Mouse (Mus musculus): ENCODE measurements around the gene Hoxd11. TPM values are rescaled to one million over a fixed set of nuclear protein-coding genes. Genes with fewer than 3 reads are reported as not detected.

Hoxd11 gene
- polyA plus RNA-seq, 1 experiment from 2014 or later = not detected

- H3K27ac ChIP-seq (replicated peaks) = no peak overlapping the region
- no peak overlapping the region for H3K4me3 ChIP-seq
- 4% methylated on average over 19 of the region's 19 CpGs for WGBS
- H3K9me3 ChIP-seq = no peaks in the 10 kb centered on the region
- H3K4me1 ChIP-seq = peaks cover 9% of the 10 kb centered on the region
- H3K36me3 ChIP-seq = no peaks in the 10 kb centered on the region
- H3K27me3 ChIP-seq = peaks cover 98% of the 10 kb centered on the region
- ATAC-seq (replicated peaks) = no peak
- H3K4me2 ChIP-seq (replicated peaks) = no peak overlapping the region
- H3K9ac ChIP-seq (replicated peaks) = no peak overlapping the region
Measured at GRCm38 (mm10) chr2:74713239-74714150, 34.1 kb downstream of the Hoxd11 start.

- Histone ChIP-seq H3K9ac (replicated peaks) (no peak overlapping the region), H3K27me3 (peaks cover 98% of the 10 kb centered on the region), H3K4me3 (no peak overlapping the region), H3K4me1 (peaks cover 9% of the 10 kb centered on the region), H3K4me2 (replicated peaks) (no peak overlapping the region), H3K9me3 (no peaks in the 10 kb centered on the region), H3K27ac (replicated peaks) (no peak overlapping the region), H3K36me3 (no peaks in the 10 kb centered on the region)
- ATAC-seq (replicated peaks) = no peak
- 4% methylated on average over 18 of the region's 18 CpGs for WGBS
Measured at GRCm38 (mm10) chr2:74714156-74714789, 34.9 kb downstream of the Hoxd11 start.

- H3K4me3 ChIP-seq = no peak overlapping the region
Measured at GRCm38 (mm10) chr2:74714881-74715280, 35.5 kb downstream of the Hoxd11 start.

GRCm38 (mm10) chr2:74715504-74716241 is 36.3 kb downstream of the Hoxd11 start:
- Histone ChIP-seq H3K36me3 (no peaks in the 10 kb centered on the region), H3K9me3 (no peaks in the 10 kb centered on the region), H3K9ac (replicated peaks) (no peak overlapping the region), H3K4me1 (peaks cover 9% of the 10 kb centered on the region), H3K27ac (replicated peaks) (no peak overlapping the region), H3K4me3 (peak overlapping the region; percentile 18; the same call in 1 of the 2 replicates), H3K4me2 (replicated peaks) (peak overlapping the region; percentile 35; the same call in 1 of the 2 replicates), H3K27me3 (peaks cover 98% of the 10 kb centered on the region)
- 2% methylated on average over 26 of the region's 26 CpGs for WGBS
- peak; percentile 63 for ATAC-seq (replicated peaks)

More at GRCm38 (mm10) chr2:74714881-74715280, 35.5 kb downstream of the Hoxd11 start:
- Histone ChIP-seq H3K27ac (replicated peaks) (no peak overlapping the region), H3K36me3 (no peaks in the 10 kb centered on the region), H3K4me1 (peaks cover 9% of the 10 kb centered on the region), H3K9ac (replicated peaks) (no peak overlapping the region), H3K27me3 (peaks cover 98% of the 10 kb centered on the region), H3K9me3 (no peaks in the 10 kb centered on the region), H3K4me2 (replicated peaks) (no peak overlapping the region)
- WGBS = under 1% methylated on average over 14 of the region's 14 CpGs
- no peak; the same call in 1 of the 2 replicates for ATAC-seq (replicated peaks)

- peaks cover 2% of the 10 kb centered on the region; the same call in 1 of the 2 replicates for H3K4me1 ChIP-seq
- no peak overlapping the region for H3K27ac ChIP-seq (replicated peaks)
- H3K36me3 ChIP-seq = no peaks in the 10 kb centered on the region
- no peak overlapping the region for H3K4me3 ChIP-seq
- no peak overlapping the region for H3K4me2 ChIP-seq (replicated peaks)
- no peak overlapping the region for H3K9ac ChIP-seq (replicated peaks)
- 6% methylated on average over 2 of the region's 2 CpGs for WGBS
- H3K27me3 ChIP-seq = peaks cover 99% of the 10 kb centered on the region
- H3K9me3 ChIP-seq = no peaks in the 10 kb centered on the region
- ATAC-seq (replicated peaks) = no peak
Measured at GRCm38 (mm10) chr2:74720384-74720783, 41.0 kb downstream of the Hoxd11 start.

- under 1% methylated on average over 5 of the region's 5 CpGs for WGBS
- Histone ChIP-seq H3K9me3 (no peaks in the 10 kb centered on the region), H3K36me3 (no peaks in the 10 kb centered on the region), H3K27me3 (peaks cover 99% of the 10 kb centered on the region), H3K4me1 (no peaks in the 10 kb centered on the region), H3K4me3 (no peak overlapping the region), H3K27ac (replicated peaks) (no peak overlapping the region), H3K4me2 (replicated peaks) (no peak overlapping the region), H3K9ac (replicated peaks) (no peak overlapping the region)
- no peak for ATAC-seq (replicated peaks)
Measured at GRCm38 (mm10) chr2:74720955-74721491, 41.7 kb downstream of the Hoxd11 start.

- Histone ChIP-seq H3K4me2 (replicated peaks) (no peak overlapping the region), H3K4me1 (no peaks in the 10 kb centered on the region), H3K9me3 (no peaks in the 10 kb centered on the region), H3K9ac (replicated peaks) (no peak overlapping the region), H3K4me3 (no peak overlapping the region), H3K27me3 (peaks cover 99% of the 10 kb centered on the region), H3K36me3 (no peaks in the 10 kb centered on the region), H3K27ac (replicated peaks) (no peak overlapping the region)
- ATAC-seq (replicated peaks) = no peak
- WGBS = 7% methylated on average over 6 of the region's 6 CpGs
Measured at GRCm38 (mm10) chr2:74721882-74722281, 42.5 kb downstream of the Hoxd11 start.

GRCm38 (mm10) chr2:74722949-74723348 is 43.6 kb downstream of the Hoxd11 start:
- H3K4me3 ChIP-seq = no peak overlapping the region
- no peak for ATAC-seq (replicated peaks)
- no peak overlapping the region for H3K9ac ChIP-seq (replicated peaks)
- no peak overlapping the region for H3K27ac ChIP-seq (replicated peaks)
- H3K27me3 ChIP-seq = peaks cover 99% of the 10 kb centered on the region
- H3K4me1 ChIP-seq = no peaks in the 10 kb centered on the region
- no peak overlapping the region for H3K4me2 ChIP-seq (replicated peaks)
- no peaks in the 10 kb centered on the region for H3K9me3 ChIP-seq
- H3K36me3 ChIP-seq = no peaks in the 10 kb centered on the region
- WGBS = 2% methylated on average over 8 of the region's 8 CpGs

- ATAC-seq (replicated peaks) = no peak
- peaks cover 100% of the 10 kb centered on the region for H3K27me3 ChIP-seq
- H3K4me2 ChIP-seq (replicated peaks) = no peak overlapping the region
- H3K36me3 ChIP-seq = no peaks in the 10 kb centered on the region
- no peak overlapping the region for H3K9ac ChIP-seq (replicated peaks)
- H3K27ac ChIP-seq (replicated peaks) = no peak overlapping the region
- H3K9me3 ChIP-seq = no peaks in the 10 kb centered on the region
- H3K4me1 ChIP-seq = no peaks in the 10 kb centered on the region
- 2% methylated on average over 7 of the region's 7 CpGs for WGBS
- no peak overlapping the region for H3K4me3 ChIP-seq
Measured at GRCm38 (mm10) chr2:74724244-74725015, 45.1 kb downstream of the Hoxd11 start.

GRCm38 (mm10) chr2:74725171-74725570 is 45.8 kb downstream of the Hoxd11 start:
- Histone ChIP-seq H3K9me3 (no peaks in the 10 kb centered on the region), H3K9ac (replicated peaks) (no peak overlapping the region), H3K27ac (replicated peaks) (no peak overlapping the region), H3K4me1 (no peaks in the 10 kb centered on the region), H3K4me2 (replicated peaks) (no peak overlapping the region), H3K36me3 (no peaks in the 10 kb centered on the region), H3K4me3 (no peak overlapping the region), H3K27me3 (peaks cover 98% of the 10 kb centered on the region)
- no peak for ATAC-seq (replicated peaks)
- WGBS = 2% methylated on average over 17 of the region's 17 CpGs

GRCm38 (mm10) chr2:74726551-74726950 is 47.2 kb downstream of the Hoxd11 start, which contains the start of gene Gm28230:
Gm28230 (plus strand) TSS chr2:74726728.
- H3K4me2 ChIP-seq (replicated peaks) = no peak within 1 kb of the TSS
- no peak for ATAC-seq (replicated peaks)

More at GRCm38 (mm10) chr2:74726551-74726950, 47.2 kb downstream of the Hoxd11 start, which contains the start of gene Gm28230:
- no peak within 1 kb of the TSS for H3K27ac ChIP-seq (replicated peaks)
- H3K4me3 ChIP-seq = no peak within 1 kb of the TSS
- H3K36me3 ChIP-seq = no peaks in the 10 kb centered on the region
- no peaks in the 10 kb centered on the region for H3K4me1 ChIP-seq
- H3K9ac ChIP-seq (replicated peaks) = no peak within 1 kb of the TSS
- 4% methylated on average over 5 of the region's 5 CpGs for WGBS
- peaks cover 98% of the 10 kb centered on the region for H3K27me3 ChIP-seq
- no peaks in the 10 kb centered on the region for H3K9me3 ChIP-seq

Measured in forebrain, embryonic 15.5 days (tissue).